ENCODE assay signal across 21 mouse cellular contexts in the genomic region with DNA sequence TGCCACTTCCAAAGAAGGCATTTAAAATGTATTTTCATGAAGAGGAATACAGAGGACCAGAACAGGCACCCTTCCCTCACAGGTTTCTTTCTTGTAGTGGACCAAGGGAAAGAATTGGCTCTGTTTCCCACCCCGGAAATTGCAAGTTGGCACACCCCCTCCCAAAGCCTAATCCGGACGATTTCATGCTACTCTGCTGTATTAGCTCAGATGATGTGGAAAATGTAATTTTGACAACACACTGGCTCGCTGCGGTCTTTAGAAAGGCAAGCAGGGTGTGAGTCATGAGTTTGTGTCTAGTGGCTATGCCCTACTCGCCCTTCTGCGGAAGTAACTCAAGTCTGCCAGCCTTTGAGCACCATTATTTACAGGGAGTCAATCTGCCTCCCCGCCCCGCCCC.
DNase-seq lines count a peak whose midpoint lies in the region; ATAC-seq and TF ChIP-seq lines count a peak whose summit lies in the region.
"Had no signal": no experiment of that assay in that cellular context is flagged by ENCODE, and none has a peak within 500 bp of the region (broad histone marks: within the 10 kb centered on the region; RNA-seq: fewer than 3 reads in every experiment).

No protein-coding gene starts in this region.

- 76% methylated on average over 9 of the region's 9 CpGs for WGBS in midbrain, postnatal 0 days
- WGBS in midbrain, embryonic 15.5 days: 80% methylated on average over 9 of the region's 9 CpGs

- H3K9me3 ChIP-seq in midbrain, postnatal 0 days (ENCODE audit: low read length): no peaks in the 10 kb centered on the region
- no peaks in the 10 kb centered on the region for H3K9me3 ChIP-seq in midbrain, embryonic 15.5 days
- H3K9me3 ChIP-seq: forebrain, embryonic 10.5 days; limb, embryonic 10.5 days; liver, embryonic 15.5 days; lung, embryonic 15.5 days had no signal

- H3K4me1 ChIP-seq in midbrain, postnatal 0 days (ENCODE audit: insufficient read depth, low read length): no peaks in the 10 kb centered on the region
- peaks cover 7% of the 10 kb centered on the region for H3K4me1 ChIP-seq in midbrain, embryonic 15.5 days
- H3K4me1 ChIP-seq: limb, embryonic 10.5 days; liver, embryonic 15.5 days; lung, embryonic 15.5 days had no signal

- ATAC-seq in midbrain, postnatal 0 days (ENCODE audit: low FRiP score): no peak
- no peak for ATAC-seq in midbrain, embryonic 15.5 days (replicated peaks)

- H3K27me3 ChIP-seq in midbrain, postnatal 0 days (ENCODE audit: insufficient read depth, low read length): no peaks in the 10 kb centered on the region
- H3K27me3 ChIP-seq in midbrain, embryonic 15.5 days (replicated peaks): no peaks in the 10 kb centered on the region
- H3K27me3 ChIP-seq: liver, embryonic 15.5 days; lung, embryonic 15.5 days had no signal

- no peak overlapping the region for H3K4me2 ChIP-seq in midbrain, postnatal 0 days (ENCODE audit: low read depth, low read length, poor library complexity, severe bottlenecking)
- H3K4me2 ChIP-seq in midbrain, embryonic 15.5 days: no peak overlapping the region
- H3K4me2 ChIP-seq: liver, embryonic 15.5 days; lung, embryonic 15.5 days had no signal

- H3K4me3 ChIP-seq in gastrocnemius, adult 2 months: peak overlapping the region; percentile 8; the same call in 1 of the 2 replicates
- no peak overlapping the region for H3K4me3 ChIP-seq in midbrain, postnatal 0 days (ENCODE audit: low read depth, low read length)
- H3K4me3 ChIP-seq in midbrain, embryonic 15.5 days: no peak overlapping the region
- H3K4me3 ChIP-seq: forebrain, embryonic 10.5 days; left cerebral cortex, adult 2 months; limb, embryonic 10.5 days; liver, embryonic 15.5 days; lung, embryonic 15.5 days had no signal

- no peak overlapping the region for H3K27ac ChIP-seq in gastrocnemius, adult 2 months
- H3K27ac ChIP-seq in midbrain, postnatal 0 days (ENCODE audit: low read depth, low read length): no peak overlapping the region
- H3K27ac ChIP-seq in midbrain, embryonic 15.5 days: no peak overlapping the region
- H3K27ac ChIP-seq: forebrain, embryonic 10.5 days; left cerebral cortex, adult 2 months; limb, embryonic 10.5 days; liver, embryonic 15.5 days; lung, embryonic 15.5 days had no signal

- no peak for DNase-seq in gastrocnemius, adult 2 months
- DNase-seq in gastrocnemius, postnatal 4 days (ENCODE audit: low spot score in 2 of 2): no peak
- DNase-seq in midbrain, postnatal 0 days (ENCODE audit: low spot score): peak; percentile 28
- DNase-seq in fibroblast of lung, adult 2 months (ENCODE audit: low read depth): peak; percentile 40
- no peak for DNase-seq in adrenal gland, adult (ENCODE audit: inconsistent age in 2 of 2, low spot score in 1 of 2)
- DNase-seq in spleen, postnatal 4 days (ENCODE audit: low spot score in 2 of 2): no peak
- DNase-seq: adrenal gland, postnatal 36 days; cerebellum, adult 11 months; embryo, embryonic 11 days; gastrocnemius, postnatal 36 days; heart, postnatal 4 days; kidney, adult 11 months; liver; lung, postnatal 36 days; right cerebral cortex, postnatal 14 days had no signal

- TF ChIP-seq CTCF in gastrocnemius, adult 2 months (IDR thresholded peaks at IDR 0.05): no peak
- no peak for TF ChIP-seq CTCF in midbrain, postnatal 0 days (IDR thresholded peaks at IDR 0.05)

- intact Hi-C loops in gastrocnemius, adult 2 months (cut with DNase I): no loop called here

- H3K9ac ChIP-seq in midbrain, postnatal 0 days (replicated peaks; ENCODE audit: low read length, poor library complexity, severe bottlenecking): no peak overlapping the region
- no peak overlapping the region for H3K9ac ChIP-seq in midbrain, embryonic 15.5 days
- H3K9ac ChIP-seq: liver, embryonic 15.5 days; lung, embryonic 15.5 days had no signal

- H3K36me3 ChIP-seq in midbrain, postnatal 0 days (ENCODE audit: insufficient read depth, low read length): no peaks in the 10 kb centered on the region
- H3K36me3 ChIP-seq in midbrain, embryonic 15.5 days (replicated peaks): no peaks in the 10 kb centered on the region
- H3K36me3 ChIP-seq: forebrain, embryonic 10.5 days; limb, embryonic 10.5 days; liver, embryonic 15.5 days; lung, embryonic 15.5 days had no signal

Comparison
In these comparisons a context has a peak if more than half of its experiments do, and no peak if none do; other contexts are left out.
1. DNase-seq: peak in midbrain, postnatal 0 days (single experiment) and fibroblast of lung, adult 2 months (single experiment); none in gastrocnemius, adult 2 months (single experiment), gastrocnemius, postnatal 4 days (0 of 2), adrenal gland, adult (0 of 2) and spleen, postnatal 4 days (0 of 2).